Comparison of ENCODE assay signal across 20 mouse cellular contexts in the genomic region with DNA sequence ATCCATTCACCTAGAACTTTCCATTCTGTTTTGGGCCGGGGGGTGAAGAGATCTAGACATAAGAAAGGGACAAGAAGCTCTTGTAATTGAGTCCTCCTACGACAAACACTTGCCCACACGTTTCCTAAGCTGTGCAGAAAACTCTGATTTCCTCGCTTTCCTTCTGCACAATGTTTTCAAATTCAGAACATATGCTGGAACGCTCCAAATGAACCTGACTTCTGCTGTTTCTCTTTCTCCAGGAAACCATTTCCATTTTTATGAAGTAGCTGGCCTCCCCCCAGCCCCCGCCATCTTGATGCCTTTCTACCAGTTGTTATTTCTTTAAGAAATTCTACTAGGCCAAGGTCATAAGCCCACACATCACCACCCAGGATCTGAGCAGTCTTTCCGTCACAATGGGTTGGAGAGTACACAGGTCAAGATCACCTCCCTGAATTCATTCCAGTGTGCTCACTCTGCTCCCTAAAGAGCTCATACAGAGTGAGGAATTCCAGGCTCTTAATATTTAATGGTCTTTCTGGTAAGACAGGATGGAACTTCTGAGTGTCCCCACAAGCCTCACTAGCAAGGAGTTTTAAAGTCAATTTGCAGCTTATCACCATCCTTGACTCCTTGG.
DNase-seq lines count a peak whose midpoint lies in the region; ATAC-seq and TF ChIP-seq lines count a peak whose summit lies in the region.
"Had no signal": no experiment of that assay in that cellular context is flagged by ENCODE, and none has a peak within 500 bp of the region (broad histone marks: within the 10 kb centered on the region; RNA-seq: fewer than 3 reads in every experiment).

No protein-coding gene starts in this region.

- no peak for TF ChIP-seq POLR2A in cerebellum, adult 2 months (IDR thresholded peaks at IDR 0.05; ENCODE audit: borderline replicate concordance, insufficient read depth, low read length)

- 91% methylated on average over 7 of the region's 7 CpGs for WGBS in cerebellum, adult 2 months

- H3K4me3 ChIP-seq in cerebellum, adult 2 months (replicated peaks; ENCODE audit: insufficient read depth, low read depth, low read length), result no peak overlapping the region
- H3K4me3 ChIP-seq: embryonic facial prominence, embryonic 13.5 days; gastrocnemius, adult 2 months; heart, embryonic 10.5 days; midbrain, embryonic 13.5 days had no signal

- no peaks in the 10 kb centered on the region for H3K27me3 ChIP-seq in cerebellum, adult 2 months (ENCODE audit: control insufficient read depth, insufficient read depth, low read length)
- H3K27me3 ChIP-seq: embryonic facial prominence, embryonic 13.5 days; midbrain, embryonic 13.5 days; Patski had no signal

- TF ChIP-seq CTCF in cerebellum, adult 2 months (IDR thresholded peaks at IDR 0.05; ENCODE audit: borderline replicate concordance, insufficient read depth, low read depth, low read length), result no peak

- peak; percentile 56 for DNase-seq in heart, adult 11 months
- no peak for DNase-seq in heart, adult 18-20 months
- DNase-seq in left cerebral cortex, adult 18-20 months (ENCODE audit: low spot score in 2 of 2), result peak; percentile 13 to 41
- DNase-seq in right cerebral cortex, postnatal 10 days (ENCODE audit: low spot score in 2 of 2), result peak; percentile 46 to 51
- no peak for DNase-seq in gastrocnemius, adult 18-20 months (ENCODE audit: low spot score)
- DNase-seq in kidney, adult 8-10 months, result no peak
- no peak for DNase-seq in cerebellum, adult 2 months
- DNase-seq: cerebellum, adult 11 months; gastrocnemius, adult 2 months; heart, postnatal 14 days; kidney, adult 18-20 months; kidney, postnatal 36 days; lung, embryonic 14.5 days; thymus, postnatal 4 days had no signal

- H3K27ac ChIP-seq in cerebellum, adult 2 months (ENCODE audit: insufficient read depth, low read length), result no peak overlapping the region
- H3K27ac ChIP-seq: embryonic facial prominence, embryonic 13.5 days; gastrocnemius, adult 2 months; heart, embryonic 10.5 days; midbrain, embryonic 13.5 days had no signal

- peak; percentile 95 for ATAC-seq in frontal cortex, adult (ENCODE audit: low TSS enrichment)
- ATAC-seq: hindbrain, embryonic 16.5 days; midbrain, embryonic 13.5 days; Patski had no signal

- H3K4me1 ChIP-seq in cerebellum, adult 2 months (ENCODE audit: control insufficient read depth, insufficient read depth, low read length), result no peaks in the 10 kb centered on the region
- H3K4me1 ChIP-seq: heart, embryonic 10.5 days; midbrain, embryonic 13.5 days had no signal

Comparison
In these comparisons a context has a peak if more than half of its experiments do, and no peak if none do; other contexts are left out.
1. DNase-seq: peak in heart, adult 11 months (single experiment), left cerebral cortex, adult 18-20 months (2 of 2) and right cerebral cortex, postnatal 10 days (2 of 2); none in heart, adult 18-20 months (0 of 2), gastrocnemius, adult 18-20 months (single experiment), kidney, adult 8-10 months (0 of 2) and cerebellum, adult 2 months (0 of 2).